Mouse (Mus musculus): ENCODE data around the gene Dcun1d1. TPM values are rescaled to one million over a fixed set of nuclear protein-coding genes. Genes with fewer than 3 reads are reported as not detected.

Dcun1d1 gene
- polyA plus RNA-seq, 1 experiment from 2014 or later, result 107 TPM

DNA sequence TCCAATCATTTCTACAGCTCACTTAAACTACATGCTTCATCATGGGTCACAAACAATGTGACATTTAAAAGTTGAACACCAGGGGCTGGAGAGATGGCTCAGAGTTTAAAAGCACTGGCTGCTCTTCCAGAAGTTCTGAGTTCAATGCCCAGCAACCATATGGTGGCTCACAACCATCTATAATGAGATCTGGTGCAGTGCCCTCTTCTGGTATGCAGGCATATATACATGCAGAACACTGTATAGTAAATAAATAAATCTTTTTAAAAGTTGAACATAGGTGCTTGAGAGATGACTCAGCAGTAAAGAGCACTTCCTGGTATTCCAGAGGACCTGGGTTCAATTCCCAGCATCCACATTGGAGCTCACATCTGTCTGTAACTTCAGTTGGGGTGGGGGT, 54.0 kb downstream of the Dcun1d1 start:
- ATAC-seq, result no peak
- Histone ChIP-seq H3K9me3 (no peaks in the 10 kb centered on the region), H3K9ac (replicated peaks) (no peak overlapping the region), H3K27me3 (no peaks in the 10 kb centered on the region), H3K4me3 (replicated peaks) (no peak overlapping the region), H3K36me3 (peaks cover 3% of the 10 kb centered on the region; the same call in 1 of the 2 replicates), H3K4me1 (replicated peaks) (no peaks in the 10 kb centered on the region), H3K4me2 (replicated peaks) (no peak overlapping the region), H3K27ac (no peak overlapping the region)

- no peak for ATAC-seq
- Histone ChIP-seq H3K4me3 (replicated peaks) (no peak overlapping the region), H3K9me3 (no peaks in the 10 kb centered on the region), H3K9ac (replicated peaks) (no peak overlapping the region), H3K27me3 (no peaks in the 10 kb centered on the region), H3K4me1 (replicated peaks) (no peaks in the 10 kb centered on the region), H3K27ac (no peak overlapping the region), H3K4me2 (replicated peaks) (no peak overlapping the region), H3K36me3 (peaks cover 15% of the 10 kb centered on the region)
- 93% methylated on average over 9 of the region's 9 CpGs for WGBS
These were observed 87.9 kb downstream of the Dcun1d1 start for GRCm38 (mm10) chr3:35849326-35849725.

Other genes with a start within 250 kb of the Dcun1d1 start
- 23.9 and 25.6 TPM in 2 replicates for gene Atp11b, start 183.3 kb downstream of the Dcun1d1 start, polyA plus RNA-seq (2015; fragmentation: Nextera tagmentation; extraction: Ambion mirVana)
- gene Mccc1, start 63.2 kb upstream of the Dcun1d1 start, polyA plus RNA-seq (2015; fragmentation: Nextera tagmentation; extraction: Ambion mirVana), result 32.0 and 34.0 TPM in 2 replicates
- not detected in 2 replicates for gene Ccdc144b, start 116.1 kb upstream of the Dcun1d1 start, polyA plus RNA-seq (2015; fragmentation: Nextera tagmentation; extraction: Ambion mirVana)
- 87.3 and 89.7 TPM in 2 replicates for gene Acad9, start 128.5 kb upstream of the Dcun1d1 start, polyA plus RNA-seq (2015; fragmentation: Nextera tagmentation; extraction: Ambion mirVana)
- 11.6 and 13.9 TPM in 2 replicates for gene D3Ertd254e, start 213.6 kb upstream of the Dcun1d1 start, polyA plus RNA-seq (2015; fragmentation: Nextera tagmentation; extraction: Ambion mirVana)

All from midbrain, embryonic 13.5 days (tissue).